8 mouse cellular contexts compared by ENCODE assay signal in genomic region chr12:87413179-87413790, GRCm38 (mm10). TPM values are rescaled to one million over a fixed set of nuclear protein-coding genes. Genes with fewer than 3 reads are reported as not detected.
A peak's percentile ranks its signal among the peaks of the same experiment; 100 is the strongest.
DNase-seq lines count a peak whose midpoint lies in the region; ATAC-seq lines count a peak whose summit lies in the region.

No protein-coding gene starts in this region.

- ATAC-seq in frontal cortex, adult (ENCODE audit: low TSS enrichment), result peak; percentile 81

- peak; percentile 65 for DNase-seq in R1 (ENCODE audit: low read depth, low spot score)
- peak; percentile 52 for DNase-seq in cerebellum, adult 8-10 months
- peak; percentile 80 for DNase-seq in induced T-regulatory cell, adult 2 months (ENCODE audit: low read depth)
- peak; percentile 24 to 40 for DNase-seq in left cerebral cortex, adult 8-10 months (ENCODE audit: low spot score in 2 of 2)
- DNase-seq in mesoderm, embryonic 11.5 days (ENCODE audit: low read depth, low spot score), result peak; percentile 71
- DNase-seq in right cerebral cortex, adult 2 months (ENCODE audit: low spot score in 2 of 2), result peak; percentile 78 to 82
- DNase-seq in urinary bladder, postnatal 36 days (ENCODE audit: low spot score in 2 of 2), result peak; percentile 66 to 72

RNA-seq across cellular contexts. Expression of gene Sptlc2, which starts 25.1 kb away (rescaled TPM):
- 10 to 100 TPM; 27.6 to 37.0 (median 32.7) TPM for total RNA-seq in left cerebral cortex, adult 8-10 months (2022)

RNA-seq across cellular contexts. Expression of gene Slirp, which starts 30.4 kb away (rescaled TPM):
- 100 to 1,000 TPM; 101 to 134 (median 108) TPM for total RNA-seq in left cerebral cortex, adult 8-10 months (2022)

RNA-seq across cellular contexts. Expression of gene Alkbh1, which starts 30.5 kb away (rescaled TPM):
- 10 to 100 TPM; 18.8 to 22.9 (median 19.0) TPM for total RNA-seq in left cerebral cortex, adult 8-10 months (2022)

RNA-seq across cellular contexts. Expression of gene Snw1, which starts 58.8 kb away (rescaled TPM):
- total RNA-seq in left cerebral cortex, adult 8-10 months (2022), result 10 to 100 TPM; 65.5 to 74.1 (median 70.7) TPM

Comparison
In these comparisons a context has a peak if more than half of its experiments do, and no peak if none do; other contexts are left out.
1. Peak in every context shown above with its lines: DNase-seq and ATAC-seq.